Mouse (Mus musculus) layer of hippocampus, adult 18-20 months (tissue): ENCODE measurements at regions not wholly inside any gene's neighbourhood (a gene's known extent, or its start where the extent isn't known, plus 50 kb on each side); places are given as distances from the start of the nearest gene placed in this dataset.

Experiments used
- DNase-seq, 2 experiments: peaks; one replicate each; pipeline ENCODE4 v3.0.0; 2022; ENCODE audit warnings: low spot score in 2 of 2

DNA sequence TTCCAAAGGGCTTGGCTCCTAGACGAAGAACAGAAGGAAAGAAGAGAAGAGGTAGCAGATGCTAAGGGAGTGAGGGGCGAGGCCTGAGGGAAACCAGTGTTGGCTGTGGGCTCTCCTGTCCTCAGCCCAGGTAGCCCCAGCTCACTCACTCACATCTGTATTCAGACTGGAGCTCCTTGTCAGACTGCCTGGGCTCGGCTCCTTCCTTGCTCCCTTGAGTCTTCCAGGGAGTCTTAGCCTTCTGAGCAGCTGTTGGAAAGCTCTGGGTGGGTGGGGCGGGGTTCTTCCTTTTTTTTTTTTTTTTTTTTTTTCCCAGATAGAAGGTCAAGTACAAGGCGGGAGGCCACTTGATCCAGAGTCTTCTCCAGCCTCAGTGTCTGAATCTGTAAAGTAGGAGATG is 134.1 kb upstream of the 1600014C23Rik start:
- DNase-seq = no peak

DNA sequence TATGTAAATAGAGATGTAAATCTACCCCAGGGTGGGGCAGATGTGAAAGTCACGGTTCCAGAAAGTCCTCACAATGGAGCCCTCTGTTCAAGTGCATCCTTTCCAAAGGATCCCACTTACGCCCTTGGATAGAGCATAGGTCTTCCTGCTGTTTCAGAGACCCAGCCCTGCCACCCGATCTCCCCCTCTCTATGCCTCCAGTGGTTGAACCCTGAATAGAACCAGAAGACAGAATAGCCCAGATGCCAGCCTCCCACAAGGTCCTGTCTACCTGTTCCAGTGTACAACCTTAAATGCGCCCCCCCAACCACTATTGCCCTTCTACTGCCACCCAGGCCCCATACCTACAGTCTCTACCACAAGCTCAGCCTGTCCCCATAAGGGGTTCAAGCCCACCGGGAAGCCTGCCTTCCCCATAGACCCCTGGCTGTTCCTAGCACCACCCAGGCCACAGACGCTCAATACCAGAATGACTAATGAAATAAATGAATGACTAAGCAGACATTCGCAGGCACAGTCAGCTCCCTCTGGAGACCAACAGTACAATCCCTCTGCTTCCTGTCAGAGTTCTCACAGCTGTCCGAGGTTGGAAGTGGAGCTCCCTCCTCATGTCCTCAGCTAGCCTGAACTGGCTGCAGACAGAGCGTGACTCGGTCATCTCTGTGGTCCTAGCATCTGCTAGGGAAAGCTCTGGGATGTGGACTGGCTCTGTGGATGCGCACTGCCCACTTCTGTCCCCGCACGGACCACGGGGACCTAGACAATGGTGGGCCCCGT is 133.4 kb upstream of the 1600014C23Rik start:
- no peak for DNase-seq

DNA sequence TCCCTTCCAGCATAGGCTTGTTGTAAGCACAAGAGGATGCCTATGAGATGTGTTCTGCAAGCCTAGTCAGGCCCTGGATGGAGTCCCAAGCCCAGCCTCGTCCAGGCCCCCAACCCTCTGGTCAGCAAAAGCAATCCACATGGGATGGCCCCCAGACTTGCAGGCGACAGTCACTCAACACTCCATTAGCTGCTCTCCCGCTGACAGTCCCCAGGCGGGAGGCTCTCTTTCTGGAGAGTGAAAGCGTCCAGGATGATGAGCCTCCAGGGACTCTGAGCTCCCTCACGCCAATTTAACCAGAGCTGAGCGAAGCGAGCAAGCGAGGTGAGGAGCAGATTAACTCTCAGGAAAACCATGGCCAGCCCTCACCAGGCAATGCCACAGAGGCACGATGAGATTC is 132.7 kb upstream of the 1600014C23Rik start:
- no peak for DNase-seq

DNA sequence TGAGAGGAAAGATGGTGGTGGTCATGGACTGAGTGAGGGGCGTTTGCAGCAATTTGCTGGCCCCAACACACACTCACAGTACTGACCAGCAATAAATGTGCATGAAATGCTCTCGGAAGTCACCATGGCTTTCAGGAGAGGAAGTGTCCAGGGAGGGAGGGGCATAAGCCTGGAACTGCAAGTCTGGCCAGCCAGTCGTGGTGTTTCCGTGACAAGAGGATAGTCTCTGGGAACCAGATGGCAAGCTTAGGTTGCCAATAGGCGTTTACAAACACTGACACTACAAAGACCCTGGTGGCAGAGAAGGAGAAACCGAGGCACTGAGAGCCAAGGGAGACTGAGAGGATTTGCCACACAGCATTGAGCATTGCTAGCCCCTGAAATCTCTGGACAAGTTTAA is 132.3 kb upstream of the 1600014C23Rik start:
- DNase-seq = no peak

DNA sequence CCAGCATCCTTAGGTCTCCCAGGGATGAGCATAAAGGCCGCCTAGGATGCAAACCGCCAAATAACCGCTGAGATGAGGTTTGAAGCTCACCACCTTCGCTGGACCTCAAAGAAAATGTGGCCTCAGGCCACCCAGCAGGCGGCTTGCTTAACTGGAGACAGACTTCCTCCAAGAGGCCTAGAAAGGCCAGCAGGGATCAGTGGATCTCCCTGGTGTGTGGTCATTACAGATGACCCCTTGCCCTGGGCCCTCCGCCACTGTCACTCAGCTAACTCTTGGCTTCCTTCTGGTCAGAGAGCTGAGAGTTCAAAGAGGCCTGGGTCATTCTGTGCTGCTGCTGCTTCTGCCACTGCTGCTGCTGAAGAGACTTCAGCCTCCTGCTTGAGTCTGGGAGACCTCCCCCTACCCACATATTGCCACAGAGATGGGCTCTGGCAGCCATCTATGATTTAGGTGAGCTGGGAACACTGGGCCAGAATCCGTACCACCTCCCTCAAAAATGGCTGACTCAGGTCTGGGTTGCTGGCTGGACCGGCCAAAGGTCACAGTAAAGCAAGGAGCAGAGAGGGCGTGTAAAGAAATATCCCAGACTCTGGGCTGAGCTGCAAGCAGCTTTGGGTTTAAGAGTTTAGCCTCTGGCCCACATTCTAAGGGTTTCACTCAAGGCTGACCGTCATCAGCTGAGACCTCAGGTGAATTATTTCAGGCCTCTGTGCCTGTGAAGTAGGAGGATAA is 130.0 kb upstream of the 1600014C23Rik start:
- no peak for DNase-seq

GRCm38 (mm10) chr17:45863031-45863430 is 129.4 kb upstream of the 1600014C23Rik start:
- DNase-seq = no peak

DNA sequence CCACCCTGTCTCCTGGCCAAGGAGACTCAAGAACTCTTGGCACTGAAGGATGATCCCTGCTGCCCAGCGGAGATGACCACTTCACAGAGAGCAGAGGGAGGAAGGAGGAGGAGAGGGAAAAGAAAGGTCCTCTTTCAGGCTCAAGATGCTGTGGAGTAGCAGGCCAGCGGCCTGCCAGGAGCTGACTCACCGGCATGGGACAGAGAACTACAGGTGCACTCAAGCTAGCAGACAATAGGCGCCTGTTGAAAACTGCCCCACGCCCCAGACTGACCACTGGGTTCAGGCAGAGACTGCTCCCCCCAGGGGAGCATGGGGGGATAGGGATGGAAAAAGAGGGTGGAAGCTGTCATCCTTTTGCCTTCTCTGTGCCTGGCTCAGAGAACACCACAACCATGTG is 125.8 kb upstream of the 1600014C23Rik start:
- DNase-seq = no peak

DNA sequence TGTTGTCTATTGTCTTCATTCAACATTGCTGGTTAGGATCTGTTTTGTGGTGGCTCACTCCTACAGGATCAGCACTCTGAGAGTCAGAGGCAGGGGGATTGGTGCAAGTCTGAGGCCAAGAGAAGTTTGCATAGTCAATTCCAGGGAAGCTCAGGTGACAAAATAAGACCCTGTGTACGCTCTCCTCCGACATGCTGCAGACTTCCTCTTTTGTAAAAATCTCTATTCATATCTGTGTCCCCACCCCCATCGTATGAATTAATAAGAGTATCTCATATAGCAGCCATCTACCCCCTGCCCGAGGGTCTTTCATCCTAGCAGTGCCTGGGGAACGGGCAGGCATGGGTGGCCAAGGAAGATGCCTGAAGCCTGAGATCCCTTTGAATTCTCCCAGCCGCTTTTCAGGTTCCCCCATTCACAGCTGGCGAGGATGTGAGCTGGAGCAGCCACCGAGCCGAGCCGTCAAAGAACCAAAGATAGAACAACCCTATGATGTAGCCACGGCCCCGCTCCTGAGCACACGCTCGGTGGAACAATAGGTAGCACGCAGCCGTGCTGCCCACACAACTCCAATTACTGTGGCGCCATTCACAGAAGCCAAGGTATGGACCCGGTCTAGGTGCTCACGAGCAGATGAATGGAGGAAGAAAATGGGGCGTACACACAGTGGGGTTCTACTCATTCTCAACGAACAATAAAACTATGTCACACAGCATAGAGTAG is 120.4 kb upstream of the 1600014C23Rik start:
- no peak for DNase-seq

GRCm38 (mm10) chr17:45852402-45852801 is 118.8 kb upstream of the 1600014C23Rik start:
- DNase-seq = no peak

- DNase-seq = no peak
These were observed 118.2 kb upstream of the 1600014C23Rik start for GRCm38 (mm10) chr17:45851723-45852396.

DNA sequence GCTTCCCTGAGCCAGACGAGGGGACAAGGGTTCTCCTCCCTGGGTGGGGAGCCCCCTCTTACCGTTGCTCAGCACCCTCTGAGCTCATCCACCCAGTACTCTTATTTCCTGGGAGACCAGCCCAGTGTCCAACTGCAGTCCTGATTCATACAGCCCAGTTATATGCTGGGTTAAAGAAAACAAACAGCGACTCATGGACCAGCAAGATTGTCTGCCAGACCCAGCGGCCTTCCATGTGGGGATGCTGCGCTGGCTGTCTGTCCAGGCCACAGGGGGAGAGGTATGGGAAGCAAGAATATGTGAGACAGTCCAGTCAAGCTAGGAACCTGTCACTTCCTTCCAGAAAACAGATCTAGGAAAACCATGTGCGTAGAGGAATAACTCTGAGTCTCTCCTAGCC is 117.3 kb upstream of the 1600014C23Rik start:
- no peak for DNase-seq

DNA sequence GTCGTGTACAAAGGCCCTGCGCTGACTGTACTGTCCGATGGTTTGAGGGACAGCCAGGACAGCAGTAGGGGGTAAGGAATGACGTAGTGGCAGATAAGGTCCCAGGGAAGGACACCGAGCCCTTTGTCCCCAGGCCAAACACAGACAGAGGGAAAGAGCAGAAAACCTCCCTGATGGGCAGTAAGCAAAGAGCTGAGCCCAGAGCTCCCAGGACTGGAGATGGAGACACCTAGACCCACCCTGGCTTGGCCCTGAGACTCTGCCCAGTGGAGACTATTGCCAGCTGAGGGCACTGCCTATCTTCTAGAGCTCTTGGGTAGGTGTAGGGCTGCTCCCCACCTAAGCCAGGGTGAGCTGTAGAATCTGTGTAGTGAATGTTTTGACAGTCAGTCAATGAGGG is 116.5 kb upstream of the 1600014C23Rik start:
- no peak for DNase-seq

DNA sequence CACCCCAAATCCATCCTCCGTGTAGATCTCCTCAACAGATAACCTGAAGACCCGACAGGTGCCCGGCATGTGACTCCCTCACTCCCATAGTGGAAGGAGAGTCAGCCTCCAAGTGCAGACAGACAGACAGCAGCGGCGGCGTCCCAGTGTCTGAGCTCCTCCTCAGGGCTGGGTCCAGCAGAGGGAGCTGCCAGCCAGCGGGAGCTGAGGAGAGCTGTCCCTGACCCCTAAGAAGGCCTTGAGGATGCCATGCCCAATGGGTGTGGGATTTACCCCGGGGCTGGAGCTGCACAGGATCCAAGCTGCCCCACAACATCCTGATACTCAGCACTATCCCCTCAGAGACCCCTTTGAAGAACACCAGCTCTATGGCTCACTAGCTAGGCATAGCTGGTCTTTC is 115.0 kb upstream of the 1600014C23Rik start:
- DNase-seq = no peak

GRCm38 (mm10) chr17:45847701-45848378 is 114.2 kb upstream of the 1600014C23Rik start:
- DNase-seq = no peak

GRCm38 (mm10) chr17:45845832-45846231 is 112.2 kb upstream of the 1600014C23Rik start:
- no peak for DNase-seq

DNA sequence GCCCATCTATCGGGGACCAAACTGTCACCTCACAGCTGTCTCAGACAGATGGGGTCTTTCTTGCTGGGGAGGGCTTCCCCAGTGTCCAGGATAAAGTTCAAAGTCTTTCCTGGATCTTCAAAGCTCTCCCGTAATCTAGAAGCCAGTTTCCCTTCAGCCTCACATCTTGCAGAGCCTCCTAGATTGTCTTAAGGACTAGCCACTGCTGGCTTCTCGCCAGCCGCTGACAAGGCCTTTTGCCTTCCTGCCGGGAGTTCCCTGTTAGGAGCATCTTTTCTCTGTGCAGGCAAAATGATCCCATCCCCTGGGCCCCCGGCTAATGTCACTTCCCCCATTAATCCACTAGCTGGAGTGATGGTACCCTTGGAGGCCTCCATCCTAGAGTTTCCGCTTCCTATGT is 103.1 kb upstream of the 1600014C23Rik start:
- no peak for DNase-seq

DNA sequence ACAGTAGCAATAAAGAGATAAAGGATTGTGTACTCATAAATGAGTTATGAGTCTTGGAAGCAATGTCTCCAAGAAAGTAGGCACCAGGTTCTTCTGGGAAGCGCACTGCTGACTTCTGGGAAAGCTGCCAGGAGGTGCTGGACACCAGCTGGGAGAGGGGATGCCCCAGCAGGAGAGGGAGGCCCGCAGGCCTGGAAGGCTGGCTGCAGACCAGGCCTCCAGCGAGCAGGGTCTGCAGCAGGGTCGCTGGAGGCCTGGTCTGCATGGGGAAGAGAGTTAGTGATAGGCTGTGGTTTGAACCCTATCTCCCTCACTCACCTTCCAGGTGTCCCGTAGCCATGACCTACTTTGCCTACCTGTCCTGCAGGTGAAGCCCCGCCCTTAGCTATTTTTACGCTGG is 102.6 kb upstream of the 1600014C23Rik start:
- no peak for DNase-seq

GRCm38 (mm10) chr17:45834518-45835071 is 101.0 kb upstream of the 1600014C23Rik start:
- no peak for DNase-seq

DNA sequence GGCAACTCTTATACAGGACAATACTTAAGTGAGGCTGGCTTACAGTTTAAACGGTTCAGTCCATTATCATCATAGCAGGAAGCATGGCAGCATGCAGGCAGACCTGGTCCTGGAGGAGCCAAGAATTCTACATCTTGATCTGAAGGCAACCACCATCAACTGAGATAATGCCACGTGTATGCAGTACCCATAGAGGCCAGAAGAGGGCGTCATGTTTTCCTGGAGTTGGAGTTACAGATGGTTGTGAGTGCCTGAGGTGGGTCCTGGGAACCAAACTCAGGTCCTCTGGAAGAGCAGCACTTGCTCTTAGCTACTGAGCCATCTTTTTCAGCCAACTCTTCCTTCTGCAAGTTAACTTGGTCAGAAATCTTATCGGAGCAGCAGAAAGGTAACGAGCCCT is 96.7 kb upstream of the 1600014C23Rik start:
- no peak for DNase-seq

GRCm38 (mm10) chr17:45829571-45829970 is 95.9 kb upstream of the 1600014C23Rik start:
- DNase-seq = no peak

- DNase-seq = no peak
These were observed 95.2 kb upstream of the 1600014C23Rik start for GRCm38 (mm10) chr17:45828843-45829242.
